Mouse (Mus musculus): Measurements from ENCODE around the gene Ppp2r3a. TPM values are rescaled to one million over a fixed set of nuclear protein-coding genes. Genes with fewer than 3 reads are reported as not detected.

Ppp2r3a gene
- total and polyA plus RNA-seq, 2 experiments from 2014 or later: 18.6 to 37.9 TPM

DNA sequence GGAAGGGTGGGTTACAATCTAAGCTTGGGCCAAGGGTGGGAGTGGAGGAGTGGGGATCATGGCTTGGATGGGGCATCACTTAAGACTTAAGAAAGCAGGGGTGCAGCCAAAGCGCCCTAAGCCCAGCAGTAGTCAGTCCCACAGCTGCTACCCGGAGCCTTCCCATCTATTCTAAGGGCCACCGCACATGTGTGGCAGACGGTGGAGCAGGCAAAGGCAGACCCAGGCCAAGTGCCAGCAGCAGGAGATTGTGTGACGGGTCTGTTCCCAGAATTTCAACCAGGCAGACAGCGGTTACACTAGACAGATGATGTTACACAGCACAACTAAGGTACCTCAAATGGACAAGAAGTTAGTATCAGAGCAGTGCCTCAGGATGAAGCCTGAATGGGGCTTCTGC lies 29.3 kb upstream of the Ppp2r3a start:
- H3K27me3 ChIP-seq (ENCODE audit: insufficient read depth, low read length): no peaks in the 10 kb centered on the region
- H3K4me2 ChIP-seq (ENCODE audit: low read depth, low read length, poor library complexity, severe bottlenecking): no peak overlapping the region
- H3K9ac ChIP-seq (replicated peaks; ENCODE audit: low read length, poor library complexity, severe bottlenecking): no peak overlapping the region
- H3K36me3 ChIP-seq (ENCODE audit: insufficient read depth, low read length): no peaks in the 10 kb centered on the region
- no peak for TF ChIP-seq CTCF (IDR thresholded peaks at IDR 0.05)
- H3K4me1 ChIP-seq (ENCODE audit: insufficient read depth, low read length): no peaks in the 10 kb centered on the region
- DNase-seq (ENCODE audit: low spot score): no peak
- H3K9me3 ChIP-seq (ENCODE audit: low read length): no peaks in the 10 kb centered on the region
- no peak overlapping the region for H3K27ac ChIP-seq (ENCODE audit: low read depth, low read length)
- 90% methylated on average over 6 of the region's 6 CpGs for WGBS
- H3K4me3 ChIP-seq (ENCODE audit: low read depth, low read length): no peak overlapping the region
- ATAC-seq (ENCODE audit: low FRiP score): no peak

DNA sequence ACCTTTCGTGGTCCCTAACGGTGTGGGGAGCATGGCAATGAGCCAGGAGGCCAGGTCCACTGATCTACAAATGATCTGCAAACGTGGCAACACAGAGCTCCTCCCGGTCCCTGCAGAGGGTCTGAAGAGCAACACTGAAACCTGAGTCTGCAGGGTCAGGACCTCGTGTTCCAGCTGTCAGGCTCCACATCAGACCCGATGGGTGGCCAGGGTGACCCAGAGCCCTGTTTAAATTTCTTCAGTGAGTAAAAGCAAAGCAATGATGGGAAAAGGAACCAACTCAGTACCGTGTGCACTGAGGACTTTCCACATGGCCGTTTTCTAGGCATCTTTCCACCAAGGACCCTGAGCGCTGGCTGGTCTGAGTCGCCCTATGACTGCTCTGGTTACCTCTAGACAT lies 28.6 kb upstream of the Ppp2r3a start:
- Histone ChIP-seq H3K27me3 (ENCODE audit: insufficient read depth, low read length) (no peaks in the 10 kb centered on the region), H3K27ac (ENCODE audit: low read depth, low read length) (no peak overlapping the region), H3K4me3 (ENCODE audit: low read depth, low read length) (no peak overlapping the region), H3K36me3 (ENCODE audit: insufficient read depth, low read length) (no peaks in the 10 kb centered on the region), H3K9me3 (ENCODE audit: low read length) (no peaks in the 10 kb centered on the region), H3K9ac (replicated peaks; ENCODE audit: low read length, poor library complexity, severe bottlenecking) (no peak overlapping the region), H3K4me1 (ENCODE audit: insufficient read depth, low read length) (no peaks in the 10 kb centered on the region), H3K4me2 (ENCODE audit: low read depth, low read length, poor library complexity, severe bottlenecking) (no peak overlapping the region)
- DNase-seq (ENCODE audit: low spot score) (no peak), ATAC-seq (ENCODE audit: low FRiP score) (no peak)
- 73% methylated on average over 10 of the region's 10 CpGs for WGBS
- TF ChIP-seq CTCF (IDR thresholded peaks at IDR 0.05): no peak

DNA sequence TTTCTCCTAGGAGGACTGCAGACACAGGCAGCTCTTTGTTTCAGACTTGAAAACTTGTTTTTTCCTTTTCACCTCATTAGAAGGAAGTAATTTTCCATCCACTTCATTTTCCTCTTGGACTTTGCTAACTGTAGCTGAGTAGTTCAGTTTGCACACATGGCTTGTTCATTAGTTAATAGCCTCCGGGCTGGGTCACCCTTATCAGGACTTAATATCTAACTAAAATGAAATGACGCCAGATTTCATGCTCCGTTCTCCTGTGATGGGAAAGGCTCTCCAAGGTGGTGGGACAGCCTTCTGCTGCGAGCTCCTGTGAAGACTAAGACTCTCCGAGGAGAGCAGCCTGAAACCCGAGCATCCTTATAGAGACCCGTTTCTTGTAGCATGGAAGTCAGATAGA lies 21.1 kb upstream of the Ppp2r3a start:
- H3K4me2 ChIP-seq (ENCODE audit: low read depth, low read length, poor library complexity, severe bottlenecking): no peak overlapping the region
- no peaks in the 10 kb centered on the region for H3K27me3 ChIP-seq (ENCODE audit: insufficient read depth, low read length)
- WGBS: 86% methylated on average over 7 of the region's 7 CpGs
- no peak overlapping the region for H3K9ac ChIP-seq (replicated peaks; ENCODE audit: low read length, poor library complexity, severe bottlenecking)
- ATAC-seq (ENCODE audit: low FRiP score) (no peak), DNase-seq (ENCODE audit: low spot score) (no peak)
- no peak overlapping the region for H3K4me3 ChIP-seq (ENCODE audit: low read depth, low read length)
- H3K9me3 ChIP-seq (ENCODE audit: low read length): no peaks in the 10 kb centered on the region
- H3K4me1 ChIP-seq (ENCODE audit: insufficient read depth, low read length): no peaks in the 10 kb centered on the region
- TF ChIP-seq CTCF (IDR thresholded peaks at IDR 0.05): no peak
- H3K27ac ChIP-seq (ENCODE audit: low read depth, low read length): no peak overlapping the region
- no peaks in the 10 kb centered on the region for H3K36me3 ChIP-seq (ENCODE audit: insufficient read depth, low read length)

DNA sequence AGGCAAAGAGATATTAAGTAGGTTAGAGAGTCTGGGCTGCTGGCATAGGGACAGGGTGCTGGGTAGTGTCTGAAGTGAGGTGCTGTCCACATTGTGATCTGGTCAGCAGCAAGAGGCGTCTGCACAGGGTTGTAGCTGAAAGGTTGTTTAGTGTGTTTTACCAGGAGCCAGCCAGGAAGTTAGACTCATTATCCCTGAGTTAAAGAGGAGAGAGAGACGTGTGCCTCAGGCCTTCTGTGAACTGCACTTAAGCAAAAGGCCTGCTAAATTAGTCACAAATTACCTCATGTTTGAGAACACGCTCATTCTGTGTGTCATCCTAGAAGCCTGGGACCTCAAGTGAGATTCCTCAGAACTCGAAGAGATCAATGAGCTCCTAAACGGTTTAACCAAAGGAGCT lies 18.4 kb upstream of the Ppp2r3a start:
- no peaks in the 10 kb centered on the region for H3K4me1 ChIP-seq (ENCODE audit: insufficient read depth, low read length)
- TF ChIP-seq CTCF (IDR thresholded peaks at IDR 0.05): no peak
- H3K9ac ChIP-seq (replicated peaks; ENCODE audit: low read length, poor library complexity, severe bottlenecking): no peak overlapping the region
- H3K4me2 ChIP-seq (ENCODE audit: low read depth, low read length, poor library complexity, severe bottlenecking): no peak overlapping the region
- H3K4me3 ChIP-seq (ENCODE audit: low read depth, low read length): no peak overlapping the region
- DNase-seq (ENCODE audit: low spot score) (no peak), ATAC-seq (ENCODE audit: low FRiP score) (no peak)
- H3K36me3 ChIP-seq (ENCODE audit: insufficient read depth, low read length): no peaks in the 10 kb centered on the region
- no peaks in the 10 kb centered on the region for H3K9me3 ChIP-seq (ENCODE audit: low read length)
- 39% methylated on average over 5 of the region's 5 CpGs for WGBS
- no peaks in the 10 kb centered on the region for H3K27me3 ChIP-seq (ENCODE audit: insufficient read depth, low read length)
- no peak overlapping the region for H3K27ac ChIP-seq (ENCODE audit: low read depth, low read length)

DNA sequence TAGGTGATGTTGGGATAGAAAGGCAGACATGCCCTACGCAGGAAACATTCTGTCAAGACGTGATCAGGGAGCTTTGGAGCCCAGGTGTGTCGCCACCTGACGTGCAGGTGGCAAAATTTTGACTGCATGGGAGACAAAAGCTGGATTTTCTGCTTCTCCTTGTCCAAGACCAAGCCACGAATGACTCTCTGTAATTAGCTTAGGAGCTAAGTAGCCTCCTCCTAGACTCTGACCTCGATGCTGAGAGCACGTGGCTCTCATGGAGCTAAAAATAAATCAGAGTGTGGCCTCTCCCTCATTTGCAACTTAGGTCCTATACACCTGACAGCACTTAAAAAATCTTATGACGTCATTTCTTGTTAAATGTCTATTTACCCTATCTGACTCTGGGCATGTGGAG lies 14.4 kb upstream of the Ppp2r3a start:
- WGBS: 49% methylated on average over 8 of the region's 8 CpGs
- no peak overlapping the region for H3K9ac ChIP-seq (replicated peaks; ENCODE audit: low read length, poor library complexity, severe bottlenecking)
- DNase-seq (ENCODE audit: low spot score): no peak
- peak overlapping the region; percentile 53; the same call in 1 of the 2 replicates for H3K27ac ChIP-seq (ENCODE audit: low read depth, low read length)
- ATAC-seq (ENCODE audit: low FRiP score): 0 out of 2 replicates have a peak, but pooled peaks have one; percentile 5
- H3K4me3 ChIP-seq (ENCODE audit: low read depth, low read length): no peak overlapping the region
- H3K4me1 ChIP-seq (ENCODE audit: insufficient read depth, low read length): 0 out of 2 replicates have a peak, but pooled peaks cover 3% of the 10 kb centered on the region
- no peak for TF ChIP-seq CTCF (IDR thresholded peaks at IDR 0.05)
- no peaks in the 10 kb centered on the region for H3K9me3 ChIP-seq (ENCODE audit: low read length)
- no peaks in the 10 kb centered on the region for H3K27me3 ChIP-seq (ENCODE audit: insufficient read depth, low read length)
- H3K4me2 ChIP-seq (ENCODE audit: low read depth, low read length, poor library complexity, severe bottlenecking): no peak overlapping the region
- no peaks in the 10 kb centered on the region for H3K36me3 ChIP-seq (ENCODE audit: insufficient read depth, low read length)

DNA sequence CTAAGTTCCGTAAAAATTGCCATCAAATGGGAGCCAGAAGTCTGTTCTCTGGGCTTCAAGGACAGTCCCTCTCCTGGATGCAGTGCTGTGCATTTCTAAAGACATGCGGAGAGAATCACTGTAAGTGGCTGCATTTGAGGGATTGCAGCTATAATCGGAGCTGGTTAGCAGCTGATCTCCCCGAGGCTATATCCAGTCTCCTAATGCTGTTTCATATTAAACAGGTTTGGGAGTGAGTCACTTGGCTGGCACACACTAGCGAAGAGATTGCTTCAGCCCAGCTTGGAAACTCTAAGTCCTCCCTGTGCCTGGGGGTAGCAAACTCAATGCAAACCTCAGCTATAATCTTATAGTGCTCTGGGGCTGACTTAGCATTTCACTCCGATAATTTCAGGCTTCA lies 14.0 kb upstream of the Ppp2r3a start:
- no peak for TF ChIP-seq CTCF (IDR thresholded peaks at IDR 0.05)
- Histone ChIP-seq H3K9ac (replicated peaks; ENCODE audit: low read length, poor library complexity, severe bottlenecking) (no peak overlapping the region), H3K4me1 (ENCODE audit: insufficient read depth, low read length) (0 out of 2 replicates have a peak, but pooled peaks cover 3% of the 10 kb centered on the region), H3K27me3 (ENCODE audit: insufficient read depth, low read length) (no peaks in the 10 kb centered on the region), H3K27ac (ENCODE audit: low read depth, low read length) (peak overlapping the region; percentile 53; the same call in 1 of the 2 replicates), H3K36me3 (ENCODE audit: insufficient read depth, low read length) (no peaks in the 10 kb centered on the region), H3K9me3 (ENCODE audit: low read length) (no peaks in the 10 kb centered on the region), H3K4me2 (ENCODE audit: low read depth, low read length, poor library complexity, severe bottlenecking) (0 out of 2 replicates have a peak overlapping the region, but pooled peaks have one; percentile 3), H3K4me3 (ENCODE audit: low read depth, low read length) (no peak overlapping the region)
- 18% methylated on average over 6 of the region's 6 CpGs for WGBS
- DNase-seq (ENCODE audit: low spot score): peak; percentile 73
- ATAC-seq (ENCODE audit: low FRiP score): peak; percentile 82
